Comparison of ENCODE assay signal across 1 mouse cellular context in the genomic region with DNA sequence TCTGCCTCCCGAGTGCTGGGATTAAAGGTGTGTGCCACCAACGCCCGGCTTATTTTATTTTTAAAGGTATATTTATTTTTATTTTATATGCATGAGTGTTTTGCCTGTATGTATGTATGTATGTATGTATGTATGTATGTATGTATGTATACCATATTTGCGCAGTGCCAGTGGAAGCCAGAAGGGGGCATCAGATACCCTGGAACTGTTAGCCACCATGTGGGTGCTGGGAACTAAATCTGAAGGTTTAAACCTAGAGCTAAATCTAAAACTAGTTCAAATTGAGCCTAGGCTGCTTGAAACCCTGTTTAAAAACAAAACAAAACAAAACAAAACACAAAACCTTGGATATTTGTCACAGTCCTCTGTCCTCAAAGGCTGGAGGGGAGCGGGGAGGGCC.
TF ChIP-seq lines count a peak whose summit lies in the region.

No protein-coding gene starts in this region.

TF ChIP-seq in MEL, 35 proteins besides CTCF, POLR2A, EP300 and RAD21:
- TF ChIP-seq CHD2 (IDR thresholded peaks at IDR 0.05; ENCODE audit: low read length) (no peak), MEF2A (IDR thresholded peaks at IDR 0.05; ENCODE audit: extremely low read depth, insufficient replicate concordance, low read depth, low read length, poor library complexity, severe bottlenecking) (no peak), ZC3H11A (IDR thresholded peaks at IDR 0.05; ENCODE audit: low read depth, low read length) (peak; percentile 38; the same call in 1 of the 2 replicates), MYC (IDR thresholded peaks at IDR 0.05; ENCODE audit: low read depth, low read length) (0 out of 2 replicates have a peak, but pooled peaks have one; percentile 33), ZNF384 (IDR thresholded peaks at IDR 0.05; ENCODE audit: low read depth, low read length) (no peak), SMC3 (IDR thresholded peaks at IDR 0.05; ENCODE audit: low read depth, low read length) (peak; percentile 55)
